Mouse (Mus musculus): ENCODE data around the gene Klhl41.
A peak's percentile ranks its signal among the peaks of the same experiment; 100 is the strongest.

Klhl41 gene

DNA sequence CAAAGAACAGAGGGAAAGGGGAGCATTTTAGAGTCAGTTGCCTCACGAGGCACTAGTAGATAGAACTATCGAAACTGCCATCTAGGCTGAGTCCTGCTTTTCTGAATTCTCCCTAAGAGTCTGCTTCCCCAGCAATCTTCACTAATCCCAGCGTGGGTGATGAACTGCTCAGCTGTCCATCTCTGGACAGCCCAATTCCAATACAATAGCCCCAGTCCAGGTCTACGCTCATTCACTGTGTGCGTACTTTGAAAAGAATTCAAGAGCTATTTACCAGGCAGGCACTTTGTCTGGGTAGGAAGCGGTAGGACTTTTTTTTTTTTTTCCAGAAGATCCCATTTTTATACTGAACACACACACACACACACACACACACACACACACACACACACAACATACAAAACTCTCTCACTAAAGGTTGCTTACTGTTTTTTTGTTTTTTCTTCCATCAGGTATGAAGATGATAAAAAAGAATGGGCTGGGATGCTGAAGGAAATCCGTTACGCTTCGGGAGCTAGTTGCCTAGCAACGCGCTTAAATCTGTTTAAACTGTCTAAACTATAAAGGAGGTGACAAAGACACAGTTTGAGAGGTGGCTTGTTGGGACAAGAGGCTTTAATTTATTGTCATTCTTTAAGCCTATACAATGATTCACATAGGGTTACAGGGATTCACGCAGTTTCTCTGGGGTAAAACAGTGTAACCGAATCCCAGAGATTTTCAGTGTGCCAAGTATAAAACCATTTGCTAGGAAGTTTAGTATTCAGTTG lies 13.3 kb downstream of the Klhl41 start:
- DNase-seq (ENCODE audit: low spot score), result no peak

DNA sequence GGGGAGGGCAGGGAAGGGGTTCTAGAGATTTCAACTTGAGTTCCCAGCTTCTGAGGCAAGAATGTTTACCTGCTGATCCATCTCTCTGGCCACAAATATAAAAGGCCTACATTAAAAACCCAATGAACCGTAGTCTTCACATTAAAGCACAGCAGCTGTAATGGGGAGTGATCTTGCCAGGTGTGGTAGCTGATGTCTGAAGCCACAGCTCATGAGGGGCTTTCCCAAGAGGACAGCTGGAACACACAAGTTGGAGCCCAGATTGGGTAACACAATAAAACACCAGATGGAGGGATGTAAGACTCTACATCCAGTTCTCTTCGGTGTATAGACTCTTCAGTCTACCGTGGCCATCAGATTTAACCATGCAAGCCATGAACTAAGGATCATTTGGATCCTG lies 14.6 kb downstream of the Klhl41 start:
- DNase-seq (ENCODE audit: low spot score), result no peak

DNA sequence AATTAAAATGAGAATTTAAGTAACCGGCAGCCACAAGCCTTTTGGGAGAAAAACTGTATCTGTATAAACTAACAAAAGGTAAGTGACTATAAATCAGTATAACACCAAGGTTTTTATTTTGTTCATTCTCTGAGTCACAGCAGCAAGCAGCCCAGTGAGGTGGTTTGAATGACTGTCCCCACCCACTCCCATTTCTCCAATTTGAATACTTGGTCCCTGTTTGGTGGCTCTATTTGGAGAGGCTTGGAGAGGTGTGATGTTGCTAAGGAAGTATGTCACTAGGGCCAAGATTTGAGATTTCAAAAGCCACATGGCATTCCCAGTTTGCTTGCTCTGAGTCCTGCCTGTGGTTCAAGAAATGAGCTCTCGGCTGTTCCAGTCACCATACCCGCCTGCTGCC lies 20.3 kb downstream of the Klhl41 start:
- DNase-seq (ENCODE audit: low spot score), result no peak

DNA sequence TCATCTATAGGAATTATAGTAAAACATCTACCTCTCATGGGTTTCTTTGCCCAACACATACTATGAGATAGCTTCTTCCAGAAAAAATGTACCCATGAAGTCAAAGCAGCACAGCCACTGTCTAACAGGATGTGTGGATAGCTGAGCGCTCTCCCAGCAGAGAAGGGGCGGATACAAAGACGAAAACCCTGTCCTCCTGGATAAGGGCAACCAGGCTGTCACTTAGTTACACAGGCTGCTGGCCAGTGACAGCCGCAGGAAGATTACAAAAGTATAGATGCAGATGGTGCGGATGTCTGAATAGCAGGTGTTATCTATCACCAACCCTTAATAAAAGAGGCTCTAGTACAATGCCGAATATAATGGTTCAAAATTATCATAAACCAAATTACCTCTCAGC lies 20.9 kb downstream of the Klhl41 start:
- no peak for DNase-seq (ENCODE audit: low spot score)

DNA sequence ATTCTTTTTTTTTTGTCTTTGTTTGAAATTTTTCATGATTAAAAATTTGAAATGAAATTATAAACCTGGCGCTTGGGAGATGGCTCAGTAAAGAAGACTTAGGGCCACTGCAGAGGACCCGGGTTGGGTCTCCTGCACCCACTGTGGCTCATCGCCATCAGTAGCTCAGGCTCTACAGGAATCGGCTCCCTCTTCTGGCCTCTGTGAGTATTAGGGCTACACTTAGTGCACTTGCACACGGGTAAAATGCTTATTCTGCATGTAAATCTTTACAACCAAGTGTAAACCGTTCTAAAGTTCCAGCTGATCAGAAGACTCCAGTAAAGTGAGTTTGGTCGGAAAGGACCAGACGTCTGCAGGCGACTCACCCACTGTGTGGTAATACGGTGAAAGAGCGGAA lies 23.6 kb downstream of the Klhl41 start:
- no peak for DNase-seq (ENCODE audit: low spot score)

DNA sequence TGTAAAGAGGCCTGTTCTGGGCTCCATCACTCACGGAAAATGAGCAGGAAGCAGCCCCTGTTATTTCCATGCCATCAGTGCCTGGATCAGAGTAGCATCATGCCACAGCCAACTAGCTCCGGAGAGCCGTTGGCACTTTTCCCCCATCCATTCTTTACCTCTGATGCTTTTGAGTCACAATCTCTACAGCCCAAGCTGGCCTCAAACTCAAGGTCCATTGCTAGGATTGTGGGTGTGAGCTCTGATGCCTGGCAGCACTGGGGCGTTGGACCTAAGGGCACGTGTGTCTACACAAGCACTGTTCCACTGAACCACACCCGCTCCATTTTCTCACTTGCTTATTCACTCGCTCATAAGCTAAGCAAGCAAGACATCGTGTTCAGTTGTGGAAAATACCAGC lies 30.5 kb downstream of the Klhl41 start:
- DNase-seq (ENCODE audit: low spot score), result no peak

GRCm38 (mm10) chr2:69712171-69712570 lies 42.3 kb downstream of the Klhl41 start:
- no peak for DNase-seq (ENCODE audit: low spot score)

GRCm38 (mm10) chr2:69712981-69713625 lies 43.2 kb downstream of the Klhl41 start, which contains the start of gene Fastkd1:
Fastkd1 (minus strand) TSS chr2:69713516.
- DNase-seq (ENCODE audit: low spot score), result peak; percentile 85

DNA sequence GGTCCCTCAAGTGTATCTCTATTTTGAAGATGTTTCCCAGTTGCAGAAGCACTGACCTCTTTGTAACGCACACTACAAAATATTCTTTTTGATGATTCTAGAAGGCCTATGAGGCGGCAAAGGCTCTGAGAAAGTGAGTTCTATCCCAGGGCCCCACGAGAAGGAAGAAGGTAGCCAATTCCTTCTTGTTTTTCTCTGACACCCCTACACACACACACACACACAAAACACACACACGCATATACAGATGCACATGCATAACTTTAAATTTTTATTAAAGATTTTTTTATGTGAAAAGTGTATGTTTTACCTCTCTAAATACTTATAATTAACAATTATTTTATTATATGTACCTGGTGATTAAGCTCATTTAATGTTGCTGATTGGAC lies 43.7 kb downstream of the Klhl41 start:
- no peak for DNase-seq (ENCODE audit: low spot score)

DNA sequence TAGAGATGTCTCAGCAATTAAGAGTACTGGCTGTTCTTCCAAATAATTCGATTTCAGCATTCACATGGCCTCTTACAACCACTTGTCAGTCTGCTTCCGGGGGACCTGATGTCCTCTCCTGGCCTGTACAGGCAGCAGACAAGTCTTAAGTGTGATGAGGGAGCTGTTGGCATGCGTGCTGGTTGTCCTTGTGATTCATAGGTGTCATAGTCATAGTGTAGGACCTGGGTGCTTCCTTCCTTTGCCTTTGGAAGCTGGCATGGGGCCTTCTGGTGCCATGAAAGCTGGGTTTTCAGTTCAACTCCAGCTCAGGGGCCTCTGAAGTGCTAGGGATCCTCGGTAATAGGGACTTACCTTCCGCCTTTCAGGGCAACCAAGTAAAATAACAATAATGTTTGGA lies 44.2 kb downstream of the Klhl41 start:
- DNase-seq (ENCODE audit: low spot score), result no peak

DNA sequence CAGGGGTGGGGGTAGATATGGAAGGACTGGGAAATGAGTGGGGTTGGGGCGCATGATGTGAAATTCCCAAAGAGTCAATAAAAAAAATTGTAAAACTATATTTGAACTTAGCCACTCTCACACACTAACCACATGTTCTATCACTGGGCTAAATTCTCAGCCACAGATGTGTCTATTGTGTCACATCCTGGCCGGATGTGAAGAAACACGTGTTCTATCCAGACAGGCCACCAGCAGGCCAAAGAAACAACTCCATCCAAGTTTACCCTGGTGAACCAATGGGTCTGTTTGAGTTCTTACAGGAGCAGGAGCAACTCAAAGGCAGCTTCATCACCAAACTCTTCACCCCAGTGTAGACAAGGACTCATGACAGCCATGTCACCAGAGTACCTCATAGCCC lies 46.6 kb downstream of the Klhl41 start:
- no peak for DNase-seq (ENCODE audit: low spot score)

DNA sequence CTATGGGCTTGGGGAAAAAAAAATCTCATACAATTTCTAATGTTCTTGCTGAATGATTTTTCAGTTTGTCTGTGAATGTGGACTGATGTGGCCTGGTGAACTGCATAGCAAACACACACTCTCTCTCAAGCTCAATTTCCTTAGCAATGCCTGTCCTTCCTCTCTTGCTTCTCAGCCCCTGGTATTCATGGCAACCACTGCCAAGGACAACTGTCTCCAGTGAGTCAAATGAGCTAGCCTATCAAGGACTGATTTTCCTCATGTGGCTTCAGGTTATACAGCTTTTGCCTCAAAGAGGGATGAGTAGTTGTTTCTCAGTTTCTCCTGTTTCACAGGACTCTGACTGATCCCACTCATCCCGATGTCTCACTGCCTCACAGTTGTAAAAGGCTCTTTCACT lies 49.2 kb downstream of the Klhl41 start:
- no peak for DNase-seq (ENCODE audit: low spot score)

DNA sequence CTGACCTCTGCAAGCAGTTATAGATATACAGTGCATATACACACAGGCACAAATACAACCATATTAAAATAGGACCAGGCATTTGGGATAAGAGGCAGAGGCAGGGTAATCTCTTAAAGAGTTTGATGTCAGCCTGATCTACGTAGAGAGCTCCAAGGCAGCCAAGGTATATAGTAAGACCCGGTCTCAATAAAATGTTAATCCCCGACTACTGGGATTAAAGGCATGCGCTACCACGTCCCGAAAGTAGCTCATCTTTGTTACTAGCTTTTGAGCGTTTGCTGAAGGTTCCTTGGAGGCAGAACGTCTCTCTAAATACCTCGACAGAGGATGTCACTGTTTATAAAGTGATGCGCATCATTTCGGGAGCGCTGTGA lies 52.3 kb downstream of the Klhl41 start, which contains the start of gene Ppig:
Gene Ppig, plus strand, starts transcription at position 273 of the 377 bp plus-strand sequence.
- no peak for DNase-seq (ENCODE audit: low spot score)

- peak; percentile 86 for DNase-seq (ENCODE audit: low spot score)
These were observed 53.0 kb downstream of the Klhl41 start for GRCm38 (mm10) chr2:69722650-69723518.

DNA sequence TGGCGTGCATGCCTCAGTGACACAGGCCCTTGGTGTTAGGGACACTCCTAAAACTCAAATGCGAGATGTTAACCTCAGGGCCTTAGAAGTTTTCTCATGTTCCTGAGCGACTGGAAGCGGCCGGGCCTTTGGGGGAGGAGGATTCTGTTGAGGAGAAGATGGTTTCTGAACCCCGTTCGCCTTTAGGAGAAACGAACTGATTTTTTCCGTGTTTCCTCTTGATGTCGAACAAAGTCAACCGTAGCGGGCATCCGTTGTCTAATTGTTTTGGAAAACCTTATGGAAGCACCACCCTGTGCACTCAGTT lies 53.6 kb downstream of the Klhl41 start:
- DNase-seq (ENCODE audit: low spot score), result no peak
